Mouse (Mus musculus) liver, adult 2 months (tissue): ENCODE results near the gene Rrp36. TPM values are rescaled to one million over a fixed set of nuclear protein-coding genes. Genes with fewer than 3 reads are reported as not detected.

ENCODE experiments used
- DNase-seq: peaks from one replicate; pipeline ENCODE4 v3.0.0-alpha.2; 2011; ENCODE audit warnings: low read depth, low spot score; ENCODE audit errors: extremely low read depth
- H3K27ac ChIP-seq: fragments of 200-500 bp; replicated peaks from 2 replicates; pipeline ENCODE4 v1.5.1; 2012; ENCODE audit warnings: low read depth, mild to moderate bottlenecking, control low read depth, inconsistent platforms, low read length; ENCODE audit not compliant: insufficient read depth
- H3K27me3 ChIP-seq: fragments of 200-500 bp; 2 replicates; pipeline ENCODE4 v1.6.1; 2012; ENCODE audit warnings: mild to moderate bottlenecking, moderate library complexity, low read length, inconsistent platforms; ENCODE audit not compliant: control insufficient read depth, insufficient read depth
- H3K36me3 ChIP-seq: fragments of 200-500 bp; 2 replicates; pipeline ENCODE4 v1.6.1; 2012; ENCODE audit warnings: low read length, inconsistent platforms; ENCODE audit not compliant: control insufficient read depth, insufficient read depth
- H3K4me1 ChIP-seq: fragments of 200-500 bp; 2 replicates; pipeline ENCODE4 v1.6.1; 2011; ENCODE audit warnings: low read length; ENCODE audit not compliant: control insufficient read depth, insufficient read depth
- H3K4me3 ChIP-seq: fragments of 200-500 bp; 2 replicates; pipeline ENCODE4 v1.5.1; 2011; ENCODE audit warnings: low read depth, mild to moderate bottlenecking, control low read depth, low read length, moderate library complexity; ENCODE audit not compliant: insufficient read depth
- H3K79me2 ChIP-seq: fragments of 200-500 bp; 2 replicates; pipeline ENCODE4 v1.6.1; 2012; ENCODE audit warnings: inconsistent platforms, mild to moderate bottlenecking, low read length, moderate library complexity; ENCODE audit not compliant: control insufficient read depth, insufficient read depth
- H3K9ac ChIP-seq: fragments of 200-500 bp; 2 replicates; pipeline ENCODE4 v1.6.1; 2012; ENCODE audit warnings: low read depth, mild to moderate bottlenecking, control low read depth, inconsistent platforms, low read length
- CTCF ChIP-seq: fragments of 200-500 bp; IDR thresholded peaks from 2 replicates; pipeline ENCODE4 v1.5.1; 2011; ENCODE audit warnings: low read depth, low read length, control low read depth
- POLR2A ChIP-seq: fragments of 200-500 bp; IDR thresholded peaks from 2 replicates; pipeline ENCODE4 v1.6.1; 2011; ENCODE audit warnings: low read length, control low read depth; ENCODE audit not compliant: insufficient read depth; ENCODE audit errors: extremely low read depth
- WGBS: fragments of 180-500 bp; shearing (Covaris S2); methylation state at CpG from one replicate; pipeline ENCODE4 v1.1.7; 2018; 5-methylcytosine and 5-hydroxymethylcytosine counted together
- polyA plus RNA-seq: library from polyadenylated mRNA; depleted of rRNA; stranded (reverse); fragments of >200 nt; gene quantifications from 2 replicates; pipeline ENCODE4 v1.2.3, GENCODE M21; 2012
- total RNA-seq: library from RNA; depleted of rRNA; stranded (reverse); fragments of >200 nt; gene quantifications from 2 replicates; pipeline ENCODE4 v1.2.3, GENCODE M21; 2014

The Rrp36 gene
- total and polyA plus RNA-seq, 2 experiments = 20.3 to 31.6 TPM

DNA sequence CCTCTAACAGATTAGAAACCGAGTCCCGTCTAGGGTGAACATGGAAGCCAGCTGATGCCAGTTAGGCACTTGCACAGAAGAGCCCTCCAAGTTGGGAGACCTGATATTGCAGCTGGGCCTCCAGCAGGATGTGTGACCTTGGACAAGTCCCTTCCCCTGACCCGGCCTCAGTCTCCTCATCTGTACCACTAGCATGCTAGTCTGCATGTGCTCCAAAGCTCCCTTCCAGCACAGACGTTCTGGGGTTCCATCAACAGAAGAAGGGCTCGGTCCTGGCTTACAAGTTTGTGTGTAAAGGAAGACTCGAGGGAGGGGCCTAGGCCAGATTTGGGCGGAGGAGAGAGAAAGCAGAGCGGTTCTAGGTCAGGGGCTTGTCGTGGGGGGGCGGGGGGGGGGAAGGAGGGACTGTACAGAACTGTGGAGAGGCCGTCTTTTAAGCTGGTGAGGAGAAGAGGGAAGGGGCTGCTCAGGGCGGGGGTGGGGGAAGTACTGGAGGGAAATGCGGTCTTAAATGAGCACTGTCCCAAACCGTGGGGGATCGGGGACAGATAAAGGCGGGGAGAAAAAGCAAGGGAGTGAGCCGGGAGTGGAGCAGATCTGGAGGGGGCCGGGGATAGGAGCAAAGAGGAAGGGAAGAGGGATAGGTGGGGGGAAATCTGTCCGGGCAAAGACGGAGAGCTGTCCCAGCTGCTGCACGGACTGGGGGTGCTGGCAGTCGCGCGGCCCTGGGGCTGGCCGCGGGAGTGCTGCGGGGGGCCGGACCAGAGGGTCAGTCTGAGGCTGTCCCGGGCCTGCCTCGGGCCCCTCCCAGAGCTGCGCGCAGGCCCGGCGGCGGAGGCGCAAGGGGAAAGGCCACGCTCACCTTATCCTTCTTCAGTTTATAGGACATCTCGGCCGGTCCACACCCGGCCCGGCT lies 30.1 kb upstream of the Rrp36 start:
- TF ChIP-seq CTCF (no peak), POLR2A (no peak)
- Histone ChIP-seq H3K36me3 (no peaks in the 10 kb centered on the region), H3K79me2 (peaks cover 19% of the 10 kb centered on the region; the same call in 1 of the 2 replicates), H3K4me3 (peak overlapping the region; percentile 86), H3K27me3 (no peaks in the 10 kb centered on the region), H3K27ac (peak overlapping the region; percentile 52), H3K4me1 (peaks cover 6% of the 10 kb centered on the region), H3K9ac (peak overlapping the region; percentile 88)
- WGBS = 6% methylated on average over 40 of the region's 41 CpGs
- no peak for DNase-seq

DNA sequence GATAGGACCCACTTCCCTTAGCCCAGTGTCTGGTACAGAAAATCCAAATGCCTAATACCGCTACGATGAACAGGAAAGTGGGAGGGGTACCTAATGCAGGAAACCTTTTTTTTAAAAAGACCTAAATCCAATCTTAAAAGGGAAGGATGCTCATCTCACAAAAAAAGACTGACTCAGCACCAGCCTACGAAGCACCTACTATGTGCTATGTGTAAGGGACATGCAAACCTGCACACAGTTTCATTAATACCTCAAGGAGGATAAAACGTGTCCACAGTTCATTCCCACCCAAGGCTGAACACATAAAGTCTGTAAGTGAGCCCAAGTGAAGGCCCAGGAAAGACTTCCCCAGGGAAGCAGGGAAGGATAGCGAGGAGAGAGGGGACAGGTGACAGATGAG lies 28.4 kb upstream of the Rrp36 start:
- no peaks in the 10 kb centered on the region for H3K27me3 ChIP-seq
- H3K79me2 ChIP-seq = peaks cover 23% of the 10 kb centered on the region; the same call in 1 of the 2 replicates
- WGBS = 91% methylated on average over 5 of the region's 5 CpGs
- DNase-seq = no peak
- H3K4me1 ChIP-seq = peaks cover 6% of the 10 kb centered on the region
- TF ChIP-seq POLR2A = no peak
- H3K36me3 ChIP-seq = no peaks in the 10 kb centered on the region
- H3K9ac ChIP-seq = no peak overlapping the region
- no peak overlapping the region for H3K4me3 ChIP-seq
- no peak overlapping the region for H3K27ac ChIP-seq

DNA sequence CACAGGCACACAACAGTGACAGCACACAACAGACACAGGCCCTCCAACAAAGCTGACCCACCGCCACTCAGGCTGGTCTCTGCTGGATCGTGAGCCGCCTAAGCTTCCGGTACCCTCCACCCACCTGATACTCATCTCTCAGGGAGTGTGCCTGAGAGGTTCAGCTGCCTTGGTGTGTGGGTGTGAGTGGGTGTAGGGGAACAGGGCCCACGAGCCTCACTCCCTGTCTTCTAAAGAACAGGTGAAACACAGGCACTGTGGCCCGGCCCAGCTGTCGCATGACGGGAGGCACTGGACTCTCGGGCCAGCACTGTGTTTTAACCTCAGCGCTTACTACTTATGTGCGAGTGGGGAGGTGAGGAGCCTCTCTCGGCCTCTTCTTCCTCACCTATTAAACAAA lies 27.9 kb upstream of the Rrp36 start:
- Histone ChIP-seq H3K9ac (no peak overlapping the region), H3K4me1 (peaks cover 6% of the 10 kb centered on the region)
- TF ChIP-seq CTCF = no peak
- TF ChIP-seq POLR2A = no peak

DNA sequence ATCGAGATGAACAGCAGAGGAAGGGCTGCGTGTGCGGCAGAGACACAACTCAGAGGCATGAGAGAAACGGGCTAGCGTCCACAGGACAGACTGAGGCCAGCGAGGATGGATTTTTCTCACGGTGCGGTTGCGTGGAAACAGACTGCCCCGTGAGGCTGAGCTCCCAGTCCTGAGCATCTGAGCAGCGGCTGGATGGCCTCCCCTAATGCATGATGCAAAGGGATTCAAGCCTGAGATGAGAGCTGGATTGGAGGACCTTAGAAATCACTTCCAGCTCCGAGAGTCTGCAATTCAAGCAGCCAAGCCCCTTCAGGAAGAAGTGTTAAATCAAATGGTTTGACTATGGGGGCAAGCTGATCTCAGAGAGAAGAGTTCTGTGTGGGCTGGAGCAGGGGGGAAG lies 27.3 kb upstream of the Rrp36 start:
- H3K4me1 ChIP-seq = peaks cover 6% of the 10 kb centered on the region
- TF ChIP-seq CTCF = no peak
- no peak for TF ChIP-seq POLR2A

More for the DNA sequence above, 27.9 kb upstream of the Rrp36 start:
- Histone ChIP-seq H3K27ac (no peak overlapping the region), H3K79me2 (peaks cover 23% of the 10 kb centered on the region; the same call in 1 of the 2 replicates), H3K36me3 (no peaks in the 10 kb centered on the region), H3K27me3 (no peaks in the 10 kb centered on the region), H3K4me3 (no peak overlapping the region)
- no peak for DNase-seq
- 94% methylated on average over 12 of the region's 12 CpGs for WGBS

DNA sequence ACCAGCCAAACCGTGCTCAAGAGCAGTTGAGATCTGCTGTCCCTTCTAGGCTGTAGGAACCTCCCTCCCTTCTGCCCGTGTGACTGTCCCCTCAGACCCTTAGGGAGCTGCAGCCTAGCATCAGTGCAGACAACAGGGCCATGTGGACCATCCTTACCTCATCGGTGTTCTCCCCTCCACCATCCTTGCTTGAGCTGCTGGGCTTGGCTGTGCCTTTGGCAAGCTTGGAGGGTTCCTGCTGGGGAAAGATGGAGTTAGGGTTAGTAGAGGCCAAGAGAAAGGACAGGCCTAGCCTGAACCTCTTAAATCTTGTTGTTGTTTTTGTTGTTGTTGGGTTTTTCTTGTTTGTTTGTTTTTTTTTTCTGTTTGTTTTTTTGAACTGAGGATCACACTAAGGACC lies 25.8 kb upstream of the Rrp36 start:
- Histone ChIP-seq H3K4me1 (peaks cover 6% of the 10 kb centered on the region), H3K9ac (no peak overlapping the region), H3K27ac (no peak overlapping the region)

More for the DNA sequence above, 27.3 kb upstream of the Rrp36 start:
- Histone ChIP-seq H3K4me3 (no peak overlapping the region), H3K9ac (no peak overlapping the region), H3K79me2 (peaks cover 23% of the 10 kb centered on the region; the same call in 1 of the 2 replicates), H3K27me3 (no peaks in the 10 kb centered on the region), H3K36me3 (no peaks in the 10 kb centered on the region), H3K27ac (no peak overlapping the region)
- no peak for DNase-seq
- 81% methylated on average over 12 of the region's 12 CpGs for WGBS

DNA sequence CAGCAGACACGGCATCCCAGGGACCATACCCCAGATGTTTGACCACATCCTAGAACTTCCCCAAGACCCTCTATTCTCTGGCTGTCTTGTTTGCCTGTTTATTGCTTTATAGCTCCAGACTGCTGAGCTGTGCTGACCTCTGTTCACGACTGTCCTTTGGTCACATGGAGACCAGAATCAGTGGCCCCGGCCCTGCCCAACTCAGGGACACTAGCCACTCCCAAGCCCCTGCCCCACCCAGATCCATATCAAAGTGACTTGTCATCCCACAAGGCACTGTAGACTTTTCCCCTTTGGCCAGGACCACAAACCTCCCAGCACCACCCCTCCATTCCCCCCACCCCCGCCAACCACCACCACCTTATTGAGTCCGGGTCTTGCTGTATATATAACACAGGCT lies 25.1 kb upstream of the Rrp36 start:
- Histone ChIP-seq H3K27me3 (no peaks in the 10 kb centered on the region), H3K36me3 (no peaks in the 10 kb centered on the region), H3K4me3 (no peak overlapping the region), H3K4me1 (peaks cover 6% of the 10 kb centered on the region), H3K79me2 (peaks cover 23% of the 10 kb centered on the region; the same call in 1 of the 2 replicates), H3K9ac (no peak overlapping the region), H3K27ac (no peak overlapping the region)
- WGBS = 88% methylated on average over 5 of the region's 5 CpGs
- DNase-seq = no peak
- TF ChIP-seq CTCF (no peak), POLR2A (no peak)

More for the DNA sequence above, 25.8 kb upstream of the Rrp36 start:
- Histone ChIP-seq H3K79me2 (peaks cover 23% of the 10 kb centered on the region; the same call in 1 of the 2 replicates), H3K27me3 (no peaks in the 10 kb centered on the region), H3K36me3 (no peaks in the 10 kb centered on the region), H3K4me3 (no peak overlapping the region)
- no peak for TF ChIP-seq CTCF
- no peak for TF ChIP-seq POLR2A
- 92% methylated on average over 3 of the region's 3 CpGs for WGBS
- no peak for DNase-seq
